Mouse (Mus musculus) c-Kit-positive CD71-negative TER-119-negative erythroid progenitor cells, embryonic 14.5 days (primary cell): Measurements from ENCODE around the gene Rarres2.
"Not testable (repeated sequence)": the region's sequence is repeated elsewhere in the genome, so short reads cannot be mapped to it uniquely, and the experiment has no call there.

Source experiments
- DNase-seq: peaks from one replicate; pipeline ENCODE4 v3.0.0-alpha.2; 2013; ENCODE audit warnings: low read depth

Gene Rarres2

DNA sequence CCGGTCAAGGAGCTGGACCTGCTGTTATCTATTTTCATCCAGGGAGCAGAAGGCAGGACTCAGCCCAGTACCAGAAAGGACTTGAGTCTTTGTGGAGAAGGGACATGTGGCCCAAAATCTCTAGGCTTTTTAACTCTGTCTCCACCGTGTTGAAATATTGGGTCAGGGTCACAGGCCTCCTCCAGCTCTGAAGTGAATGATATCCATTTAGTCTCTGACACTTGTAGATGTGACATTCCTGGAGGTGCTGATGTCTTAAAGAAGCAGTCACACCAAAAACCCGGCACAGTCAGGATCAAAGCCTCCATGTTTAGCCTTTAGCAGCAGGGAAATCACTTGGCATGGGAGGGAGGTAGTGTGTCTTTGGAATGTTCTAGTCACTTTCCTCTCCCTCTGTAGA is 31.9 kb downstream of the Rarres2 start:
- no peak for DNase-seq

DNA sequence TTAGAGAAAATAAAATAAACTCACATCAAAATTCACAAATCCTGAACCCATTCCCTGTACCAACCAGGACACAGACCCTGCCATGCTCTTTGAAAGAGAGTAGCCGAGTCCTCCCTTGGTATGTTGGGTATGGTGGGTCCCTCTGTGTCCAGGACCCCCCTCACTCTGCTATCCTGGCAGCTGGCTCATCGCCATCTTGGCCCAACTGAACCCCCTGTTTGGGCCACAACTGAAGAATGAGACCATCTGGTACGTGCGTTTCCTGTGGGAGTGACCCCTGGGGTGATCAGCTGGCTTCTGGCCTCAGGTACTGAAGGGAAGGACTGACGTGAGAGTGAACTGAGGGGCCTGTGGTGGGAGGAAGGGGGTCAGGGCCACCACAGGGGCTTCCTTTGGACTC is 32.7 kb downstream of the Rarres2 start:
- no peak for DNase-seq

DNA sequence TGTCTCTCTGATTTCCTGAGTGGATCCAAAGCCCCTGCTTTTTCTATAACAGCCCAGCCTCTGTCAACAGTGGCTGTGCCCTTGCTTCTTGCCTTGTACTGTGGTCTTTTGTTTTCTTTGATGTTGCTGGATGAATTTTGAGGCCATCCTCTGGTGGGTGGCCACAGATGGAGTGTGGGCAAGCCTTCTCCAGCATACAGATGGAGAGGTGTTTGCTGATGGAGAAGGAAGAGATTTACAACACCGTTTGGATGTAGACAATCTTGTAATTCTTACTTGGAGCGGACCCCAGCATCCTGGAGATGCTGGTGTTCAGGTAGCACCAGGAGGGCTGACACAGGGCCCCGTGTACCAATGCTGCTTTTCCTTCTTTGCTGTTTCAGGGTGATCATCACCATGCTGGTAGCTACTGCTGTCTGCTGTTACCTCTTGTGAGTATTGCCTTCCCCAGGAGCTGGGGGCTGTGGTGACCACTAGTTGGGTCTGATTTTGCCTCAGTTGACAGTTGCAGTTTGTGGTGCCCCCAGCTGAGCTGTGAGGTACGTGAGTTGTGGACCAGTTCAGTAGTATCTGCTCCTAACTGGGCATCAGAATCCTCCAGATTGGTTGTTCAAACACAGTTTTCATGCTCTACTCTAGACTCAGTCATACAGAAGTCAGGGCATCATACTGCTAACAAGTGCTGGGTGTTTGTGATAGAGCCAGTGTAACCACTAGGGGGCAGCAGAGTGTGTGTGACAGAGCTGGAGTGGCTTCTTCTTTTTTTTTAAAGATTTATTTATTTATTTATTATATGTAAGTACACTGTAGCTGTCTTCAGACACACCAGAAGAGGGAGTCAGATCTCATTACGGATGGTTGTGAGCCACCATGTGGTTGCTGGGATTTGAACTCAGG is 33.5 kb downstream of the Rarres2 start:
- DNase-seq, result no peak

DNA sequence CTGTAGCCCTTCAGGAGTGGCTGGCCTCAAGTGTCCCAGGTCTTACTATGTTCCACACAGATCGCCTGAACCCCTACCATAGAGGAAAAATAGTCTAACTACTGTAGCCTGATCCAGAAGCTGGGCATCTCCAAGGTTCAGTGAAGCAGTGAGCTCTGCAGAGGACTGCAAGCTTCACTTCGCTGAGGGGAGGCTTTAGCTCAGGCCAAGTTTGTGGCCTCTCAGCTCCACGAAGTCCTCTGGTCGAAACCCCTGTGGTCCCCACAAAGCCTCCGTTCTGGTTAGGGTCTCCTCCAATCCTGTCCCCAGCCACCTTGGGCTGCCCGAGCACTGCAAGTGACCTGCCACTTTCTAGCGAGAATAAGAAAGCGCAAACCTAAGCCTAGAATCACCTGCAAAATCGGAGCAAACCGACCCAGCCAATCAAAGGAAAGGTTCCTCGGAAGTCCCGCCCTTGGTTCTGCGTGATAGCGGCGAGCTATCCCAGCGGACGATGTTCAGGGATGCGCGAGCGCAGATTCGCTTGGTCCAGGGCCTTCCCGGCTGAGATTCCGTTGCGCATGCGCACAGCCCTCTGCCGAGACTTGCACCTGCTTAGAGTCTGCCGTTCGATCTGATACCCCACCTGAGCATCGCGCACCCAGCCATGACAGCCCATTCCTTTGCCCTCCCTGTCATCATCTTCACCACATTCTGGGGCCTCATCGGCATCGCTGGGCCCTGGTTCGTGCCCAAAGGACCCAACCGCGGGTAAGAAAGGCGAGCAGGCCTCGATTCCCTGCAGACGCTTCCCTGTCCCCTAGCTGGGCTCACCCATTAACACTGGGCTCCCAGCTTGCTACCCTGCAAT is 35.3 kb downstream of the Rarres2 start, which contains the start of gene Atp6v0e2:
Gene Atp6v0e2, plus strand, starts transcription at position 511 of the 850 bp plus-strand sequence.
- no peak for DNase-seq

DNA sequence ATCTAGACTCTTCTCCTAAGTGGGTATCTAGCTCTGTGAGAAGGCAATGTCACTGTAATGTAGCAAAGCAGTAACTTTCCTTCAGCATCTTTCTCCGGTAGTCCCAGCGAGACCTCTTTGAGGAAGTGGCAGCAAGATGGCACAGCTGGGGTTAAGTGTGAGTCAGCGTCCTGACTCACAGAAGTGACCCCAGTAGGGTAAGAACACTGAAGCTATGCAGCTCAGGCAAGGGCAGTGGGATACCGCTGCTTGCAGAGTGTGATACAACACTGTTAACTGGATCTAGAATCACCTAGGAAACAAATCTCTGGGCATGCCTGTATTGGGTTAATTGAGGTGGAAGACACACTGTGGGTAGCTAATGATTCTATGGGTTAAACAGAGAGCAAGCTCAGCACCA is 36.5 kb downstream of the Rarres2 start:
- DNase-seq, result no peak

DNA sequence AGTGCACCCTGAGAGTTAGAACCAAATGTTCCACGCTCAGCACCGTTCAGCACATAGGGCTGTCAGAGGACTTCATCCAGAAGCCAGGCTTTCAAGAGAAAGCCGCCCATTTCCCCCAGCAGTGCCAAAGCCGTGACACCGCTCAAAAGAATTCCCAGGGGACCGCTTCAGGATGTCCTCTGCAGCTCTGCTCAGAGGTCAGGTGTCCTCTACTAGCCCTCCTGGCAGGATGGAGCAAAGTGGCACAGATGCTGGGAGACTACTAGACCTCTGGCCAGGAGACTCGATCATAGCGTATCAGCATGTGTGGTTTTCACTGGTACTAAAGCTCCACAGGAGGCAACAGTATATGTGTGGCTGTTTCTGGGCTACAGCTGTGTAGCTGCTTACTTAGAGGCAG is 37.7 kb downstream of the Rarres2 start:
- DNase-seq, result no peak

DNA sequence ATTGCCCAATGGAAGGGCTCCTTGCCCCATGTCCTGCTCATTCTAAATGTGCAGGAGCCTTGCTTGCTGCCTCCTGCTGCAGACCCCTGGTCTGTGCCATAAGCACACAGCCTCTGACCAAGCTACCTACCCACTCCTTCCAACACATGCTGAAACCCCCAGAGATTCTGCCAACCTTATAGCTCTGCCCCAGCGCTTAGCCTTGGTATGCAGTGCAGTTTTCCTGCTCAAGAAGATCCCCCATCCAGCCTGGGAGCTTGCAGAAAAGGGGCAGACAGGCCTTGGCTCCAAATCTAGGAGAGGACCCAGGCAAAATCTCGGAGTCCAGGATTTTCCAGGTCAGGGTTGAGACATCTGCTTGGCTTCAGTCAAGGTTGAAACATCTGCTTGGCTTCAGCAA is 39.1 kb downstream of the Rarres2 start:
- no peak for DNase-seq

DNA sequence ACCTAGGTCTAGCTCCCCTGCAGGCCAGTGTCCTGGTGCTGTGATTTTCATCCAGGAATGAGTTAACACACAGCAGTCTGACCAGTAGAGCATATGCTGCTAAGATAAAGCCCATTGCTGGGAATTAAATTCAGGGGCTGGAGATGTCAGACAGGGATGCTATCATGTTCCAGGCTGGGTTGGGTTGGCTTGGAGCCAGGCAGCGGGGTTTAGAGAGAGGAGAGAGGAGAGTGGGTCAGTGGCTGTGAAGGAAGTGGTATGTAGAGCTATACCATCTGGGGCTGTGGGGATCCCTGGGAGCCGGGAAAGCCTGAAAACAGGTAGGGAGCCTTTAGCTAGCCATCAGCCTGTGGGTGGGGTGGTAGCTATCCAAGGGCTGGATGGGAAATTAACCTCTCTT is 41.7 kb downstream of the Rarres2 start:
- no peak for DNase-seq

DNA sequence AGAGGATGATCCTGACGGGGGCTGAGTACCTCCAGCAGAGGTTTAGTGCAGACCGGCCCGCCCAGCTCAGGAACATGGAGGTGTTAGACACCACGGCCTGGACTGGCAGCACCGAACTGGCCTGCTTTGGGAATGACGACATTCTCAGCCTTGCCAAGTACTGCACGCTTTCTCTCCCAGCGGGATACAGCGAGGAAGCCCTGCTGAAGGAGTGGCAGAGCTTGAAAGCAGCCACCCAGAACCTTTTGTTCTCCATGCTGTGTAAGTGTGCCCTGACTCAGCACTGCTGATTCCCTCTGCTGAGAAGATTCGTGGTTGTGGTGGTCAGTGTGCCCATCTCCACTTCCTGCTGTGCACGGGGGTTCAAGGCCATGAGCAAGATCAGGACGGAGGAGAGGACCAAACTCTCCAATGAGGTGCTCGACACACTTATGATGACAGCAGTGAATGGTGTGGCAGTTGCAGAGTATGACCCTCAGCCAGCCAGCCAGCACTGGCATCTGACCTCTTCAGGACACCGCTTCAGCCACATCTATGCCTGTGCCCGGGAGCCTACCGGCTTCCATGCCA is 42.6 kb downstream of the Rarres2 start:
- DNase-seq, result no peak

DNA sequence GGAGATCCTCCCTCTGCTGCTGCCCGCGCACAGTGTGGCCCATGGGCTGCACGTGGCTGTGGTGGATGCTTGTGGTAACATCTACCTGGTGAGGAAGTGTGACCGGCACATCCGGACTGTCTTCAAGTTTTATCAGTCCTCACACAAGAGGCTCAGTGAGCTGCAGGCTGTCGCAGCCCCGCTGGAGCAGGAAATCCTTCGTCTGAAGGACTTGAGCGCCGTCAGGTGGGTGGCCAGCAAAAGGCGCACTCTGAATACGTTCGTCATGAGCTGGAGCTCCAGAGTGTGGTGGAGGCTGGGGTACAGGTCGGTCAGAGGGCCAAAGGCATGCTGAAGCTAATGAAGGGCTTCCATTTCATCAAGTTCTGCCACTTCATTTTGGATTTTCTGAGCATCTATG is 43.3 kb downstream of the Rarres2 start:
- no peak for DNase-seq

DNA sequence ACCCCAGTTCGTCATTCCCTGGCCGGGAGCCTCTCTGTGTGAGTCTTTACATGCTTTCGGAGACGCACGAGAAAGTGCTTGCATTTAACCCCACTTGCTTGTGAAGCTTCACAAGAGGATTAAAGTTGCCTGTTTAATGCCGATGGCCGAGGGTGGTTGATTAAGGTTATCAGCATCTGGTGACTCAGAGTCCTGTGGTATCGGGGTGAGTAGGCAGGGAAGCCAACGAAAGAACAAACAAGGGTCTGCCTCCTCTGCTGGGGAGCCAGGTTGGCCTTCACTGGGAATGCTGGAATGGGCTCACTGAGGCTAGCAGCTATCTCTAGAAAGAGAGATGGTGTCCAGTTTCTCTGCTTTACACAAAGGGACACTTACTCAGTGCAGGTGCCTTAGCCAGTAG is 44.7 kb downstream of the Rarres2 start:
- DNase-seq, result no peak

DNA sequence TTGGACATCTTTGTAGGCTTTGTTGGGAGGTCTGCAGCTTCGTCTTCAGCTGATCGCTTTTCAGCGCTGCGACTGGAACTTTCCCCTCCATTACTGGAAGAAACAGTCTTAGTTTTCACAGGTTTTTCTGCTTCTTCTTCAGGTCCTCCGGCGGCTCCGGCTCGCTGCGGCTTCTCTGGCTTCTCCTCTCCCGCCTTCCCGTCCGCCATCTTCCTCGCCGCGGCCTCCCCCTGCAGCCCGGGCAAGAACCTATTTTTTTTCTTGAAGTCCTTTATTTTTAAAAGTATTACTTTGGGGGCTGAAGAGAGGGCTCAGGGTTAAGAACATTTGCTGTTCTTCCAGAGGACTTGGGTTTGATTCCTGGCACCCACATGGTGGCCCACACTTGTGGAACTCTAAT is 47.7 kb downstream of the Rarres2 start:
- DNase-seq, result not testable (repeated sequence)
